Mouse (Mus musculus) adrenal gland, postnatal 25 days (tissue): ENCODE measurements at regions not wholly inside any gene's neighbourhood (a gene's known extent, or its start where the extent isn't known, plus 50 kb on each side); places are given as distances from the start of the nearest gene placed in this dataset.
"Not testable (repeated sequence)": the region's sequence is repeated elsewhere in the genome, so short reads cannot be mapped to it uniquely, and the experiment has no call there.

Experiments used
- DNase-seq: peaks from one replicate; pipeline ENCODE4 v3.0.0; 2021; ENCODE audit warnings: mixed read lengths

GRCm38 (mm10) chr2:63580489-63581139 is 396.5 kb upstream of the Kcnh7 start:
- DNase-seq, result no peak

- DNase-seq, result no peak
These were observed 391.1 kb upstream of the Kcnh7 start for GRCm38 (mm10) chr2:63575172-63575571.

- no peak for DNase-seq
These were observed 390.1 kb upstream of the Kcnh7 start for GRCm38 (mm10) chr2:63574008-63574703.

GRCm38 (mm10) chr2:63573015-63573807 is 389.1 kb upstream of the Kcnh7 start:
- no peak for DNase-seq

- no peak for DNase-seq
These were observed 372.9 kb upstream of the Kcnh7 start for GRCm38 (mm10) chr2:63556858-63557419.

- not testable (repeated sequence) for DNase-seq
These were observed 357.7 kb upstream of the Kcnh7 start for GRCm38 (mm10) chr2:63541836-63542235.

- DNase-seq, result no peak
These were observed 334.4 kb upstream of the Kcnh7 start for GRCm38 (mm10) chr2:63518534-63518933.

GRCm38 (mm10) chr2:63513554-63514226 is 329.6 kb upstream of the Kcnh7 start:
- no peak for DNase-seq

GRCm38 (mm10) chr2:63503939-63504338 is 319.9 kb upstream of the Kcnh7 start:
- peak; percentile 25 for DNase-seq

GRCm38 (mm10) chr2:63476411-63476810 is 292.3 kb upstream of the Kcnh7 start:
- no peak for DNase-seq

GRCm38 (mm10) chr2:63475255-63475654 is 291.2 kb upstream of the Kcnh7 start:
- no peak for DNase-seq

- no peak for DNase-seq
These were observed 289.6 kb upstream of the Kcnh7 start for GRCm38 (mm10) chr2:63473699-63474098.

GRCm38 (mm10) chr2:63472248-63472647 is 288.2 kb upstream of the Kcnh7 start:
- DNase-seq, result no peak

- DNase-seq, result no peak
These were observed 275.0 kb upstream of the Kcnh7 start for GRCm38 (mm10) chr2:63459112-63459511.

GRCm38 (mm10) chr2:63454263-63455011 is 270.4 kb upstream of the Kcnh7 start:
- no peak for DNase-seq

GRCm38 (mm10) chr2:63452891-63453290 is 268.8 kb upstream of the Kcnh7 start:
- DNase-seq, result no peak

GRCm38 (mm10) chr2:63452164-63452563 is 268.1 kb upstream of the Kcnh7 start:
- no peak for DNase-seq

GRCm38 (mm10) chr2:63434327-63434726 is 250.2 kb upstream of the Kcnh7 start:
- DNase-seq, result no peak

GRCm38 (mm10) chr2:63405405-63405804 is 221.3 kb upstream of the Kcnh7 start:
- no peak for DNase-seq
